Mouse (Mus musculus) right cerebral cortex, postnatal 25 days (tissue): ENCODE measurements around the gene Bcas3.
A peak's percentile ranks its signal among the peaks of the same experiment; 100 is the strongest.

Experiments used
- DNase-seq: peaks from one replicate; pipeline ENCODE4 v3.0.0; 2022

Bcas3 gene

DNA sequence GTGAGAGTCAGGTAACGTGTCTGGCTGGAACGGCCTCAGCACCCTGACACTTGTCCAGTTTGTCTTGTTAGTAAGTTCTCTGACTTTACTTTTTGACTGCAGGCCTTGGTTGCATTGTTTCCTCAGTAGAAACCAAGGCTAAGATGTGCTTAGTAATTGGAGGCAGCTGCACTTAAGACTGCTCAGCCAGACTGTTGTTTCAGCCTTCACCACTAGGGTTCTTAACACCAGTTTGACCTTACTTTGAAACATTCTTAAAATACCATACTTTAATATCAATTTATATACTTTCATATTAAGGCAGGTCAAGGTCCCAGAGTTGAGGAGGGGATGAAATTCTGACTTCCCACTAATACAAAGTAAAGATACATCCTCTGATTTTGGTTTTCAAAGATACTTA, 273.9 kb downstream of the Bcas3 start:
- DNase-seq: no peak

DNA sequence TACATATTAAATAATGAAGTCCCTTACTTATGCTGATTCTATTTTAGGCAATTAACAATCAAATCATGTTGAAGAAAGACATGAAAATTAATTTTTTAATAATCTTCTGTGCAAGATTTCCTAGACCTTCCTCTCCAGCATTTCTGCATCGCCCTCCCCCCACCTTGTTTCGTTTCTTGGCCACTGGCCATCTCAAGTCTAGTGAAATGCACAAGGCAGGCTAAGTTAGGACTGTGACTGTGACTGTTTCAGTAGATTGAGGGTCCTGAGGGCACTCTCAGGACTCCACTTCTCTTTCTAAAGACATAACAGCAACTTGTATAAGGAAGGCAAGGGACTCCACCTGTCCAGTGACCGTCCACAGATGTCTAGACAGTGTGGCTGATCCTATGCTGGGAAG, 274.4 kb downstream of the Bcas3 start:
- no peak for DNase-seq

DNA sequence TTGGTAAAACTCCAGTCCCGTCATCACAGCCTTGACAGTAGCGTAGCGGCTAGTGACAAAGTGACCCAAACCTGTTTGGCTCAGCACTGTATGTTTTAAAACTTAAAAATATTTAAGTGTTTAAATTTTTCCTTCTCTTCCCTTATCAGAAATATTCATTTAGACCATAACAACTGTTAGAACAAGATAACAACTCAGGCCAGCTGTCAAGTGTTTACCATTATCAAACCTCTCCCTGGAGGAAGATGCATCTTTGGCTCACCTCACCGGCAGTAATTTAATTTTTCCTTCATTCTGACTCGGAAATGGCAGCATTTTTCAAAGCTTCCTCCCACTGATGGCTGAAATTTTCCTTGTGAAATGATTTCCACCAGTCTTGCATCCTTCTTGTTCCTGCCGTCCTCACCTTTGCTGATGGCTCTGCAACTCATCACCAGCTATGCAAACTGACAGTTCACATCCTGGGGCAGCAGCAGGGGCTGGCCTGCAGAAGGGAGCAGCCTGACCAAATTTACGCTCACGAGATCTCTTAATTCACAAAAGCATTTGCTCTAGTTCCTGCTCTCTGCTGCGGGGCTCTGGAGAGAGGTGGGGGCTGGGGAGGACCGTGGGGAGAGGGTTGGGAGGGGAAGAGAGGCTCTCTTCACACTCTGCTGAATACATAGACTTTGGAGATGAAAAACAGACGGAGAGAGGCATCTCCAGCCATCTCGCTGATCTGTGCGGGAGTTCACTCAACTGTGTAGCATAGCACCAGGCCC, 275.5 kb downstream of the Bcas3 start:
- DNase-seq: no peak

DNA sequence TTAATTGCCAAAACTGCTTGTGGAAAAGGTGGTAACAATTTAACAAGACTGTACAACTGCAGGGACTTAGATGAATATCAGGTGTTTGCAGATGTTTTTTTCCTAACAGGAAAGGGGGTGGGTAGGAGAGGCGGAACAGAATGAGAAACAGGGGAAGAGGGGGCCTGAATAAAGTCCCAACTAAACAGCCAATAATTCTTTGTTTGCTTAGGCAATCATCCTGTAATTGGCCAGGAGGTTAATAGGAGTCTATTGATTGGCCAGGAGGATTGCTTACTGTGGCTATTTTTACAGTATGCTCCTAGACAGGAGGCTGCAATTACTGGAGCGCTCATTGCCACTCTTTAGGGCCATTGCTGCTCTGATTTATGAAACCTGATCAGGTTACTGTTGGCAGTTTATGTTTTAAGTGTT, 279.6 kb downstream of the Bcas3 start:
- no peak for DNase-seq

DNA sequence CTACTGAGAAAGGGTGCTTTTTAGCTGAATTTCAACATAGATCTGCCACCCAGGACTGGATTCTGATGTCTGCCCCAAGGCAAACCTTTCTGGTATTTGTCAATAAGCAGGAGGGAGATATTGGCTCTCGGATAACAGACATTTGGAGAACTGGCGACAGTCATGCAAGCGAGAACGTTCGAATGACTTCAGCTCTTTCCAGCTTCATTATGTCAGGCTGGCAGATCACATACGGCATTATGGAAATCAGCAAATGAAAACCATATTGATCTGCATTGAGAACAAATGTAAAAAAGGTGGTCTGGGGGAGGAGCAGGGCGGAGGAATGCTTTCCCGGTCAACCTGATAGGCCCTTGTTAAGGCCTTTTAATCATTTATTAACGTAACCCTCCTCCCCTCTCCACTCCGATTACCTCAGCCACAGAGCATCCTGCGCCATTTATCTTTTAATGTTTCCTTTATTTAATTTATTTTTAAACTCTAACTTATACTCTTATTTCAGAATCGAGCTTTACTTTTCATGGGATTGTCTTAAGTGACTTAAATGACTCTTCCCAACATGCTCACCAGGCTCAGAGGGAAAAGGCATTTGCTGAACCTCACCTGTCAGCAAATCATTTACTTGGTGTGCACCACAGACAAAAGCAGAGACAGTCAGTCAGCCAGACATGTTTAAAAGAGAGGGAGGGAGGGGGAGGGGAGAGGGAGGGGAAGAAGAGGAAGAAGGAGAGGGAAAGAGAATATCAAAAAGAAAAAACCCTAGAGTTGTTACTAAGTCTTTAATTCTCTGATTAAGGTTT, 285.9 kb downstream of the Bcas3 start:
- DNase-seq: no peak

DNA sequence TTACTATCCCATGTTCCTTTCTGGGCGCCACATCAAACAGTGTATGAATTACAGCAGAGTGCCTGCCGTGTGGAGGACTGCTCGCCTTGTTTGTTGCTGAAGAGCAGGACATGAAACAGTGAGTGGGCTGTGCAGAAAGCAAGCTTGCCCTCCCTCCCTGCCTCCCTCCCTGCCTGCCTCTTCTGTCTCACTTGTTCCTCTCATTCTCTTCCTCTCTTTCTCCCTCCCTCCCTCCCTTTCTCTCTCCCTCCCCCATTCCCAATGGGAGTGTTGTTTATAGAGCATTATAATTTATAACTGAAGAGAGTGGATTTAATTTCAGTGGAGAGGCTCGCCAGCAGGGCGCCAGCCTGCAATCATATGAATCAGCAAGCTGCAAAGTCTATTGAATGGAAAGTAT, 287.7 kb downstream of the Bcas3 start:
- DNase-seq: peak; percentile 30

DNA sequence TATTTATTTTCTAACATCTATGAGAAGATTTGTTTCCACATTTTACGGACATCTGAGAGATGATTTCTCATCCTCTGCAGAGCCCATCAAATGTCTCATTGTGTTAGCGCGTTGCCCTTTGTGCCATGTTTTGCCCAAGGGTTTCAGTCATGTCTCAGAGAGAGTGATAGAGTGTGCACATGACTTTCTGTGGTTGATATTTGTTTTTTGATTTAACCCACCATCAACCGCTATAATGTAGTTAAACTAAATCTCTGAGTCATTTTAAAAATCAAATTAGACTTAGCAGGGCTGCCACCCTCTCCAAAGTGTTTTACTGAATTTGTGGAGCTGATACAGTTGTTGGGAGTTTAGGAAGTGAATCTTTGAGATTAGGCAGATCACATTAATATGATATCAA, 288.5 kb downstream of the Bcas3 start:
- DNase-seq: no peak

DNA sequence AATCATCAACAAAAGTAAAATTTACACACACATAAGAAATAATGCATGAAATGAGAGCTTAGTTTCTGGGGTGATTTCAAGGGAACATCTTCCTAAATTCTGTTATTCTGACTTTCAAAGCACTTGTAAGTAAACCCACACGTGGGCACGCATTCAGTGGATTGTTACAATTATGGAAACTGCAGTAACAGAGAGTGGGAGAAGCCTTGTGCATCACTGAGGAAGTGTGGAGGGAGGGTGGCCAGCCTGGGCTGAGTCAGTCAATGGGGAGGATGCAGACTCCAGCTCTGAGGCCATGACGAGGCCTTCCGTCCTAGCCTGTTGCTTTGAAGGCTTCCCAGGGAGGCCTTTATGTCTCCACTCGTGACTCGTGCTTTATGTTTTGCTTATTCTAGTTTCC, 289.6 kb downstream of the Bcas3 start:
- DNase-seq: peak; percentile 66

DNA sequence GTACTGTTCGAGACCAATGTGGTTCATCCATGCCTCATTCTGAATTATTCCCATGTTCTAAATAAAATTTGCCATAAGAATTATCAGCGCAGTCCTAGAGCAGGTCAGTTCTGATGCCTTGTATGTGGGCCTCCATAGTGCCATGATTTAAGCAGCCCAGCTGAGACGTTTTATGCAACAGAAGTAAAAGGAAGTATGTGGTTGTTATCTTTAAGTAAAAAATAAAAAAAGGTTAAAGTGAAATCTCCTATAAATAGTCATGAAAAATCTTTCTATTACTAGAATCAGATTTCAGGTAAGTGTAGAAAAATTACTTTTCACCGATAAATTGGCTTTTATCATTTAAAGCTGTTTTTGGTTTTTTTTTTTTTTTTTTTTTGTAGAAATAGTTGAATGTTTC, 290.1 kb downstream of the Bcas3 start:
- DNase-seq: no peak

DNA sequence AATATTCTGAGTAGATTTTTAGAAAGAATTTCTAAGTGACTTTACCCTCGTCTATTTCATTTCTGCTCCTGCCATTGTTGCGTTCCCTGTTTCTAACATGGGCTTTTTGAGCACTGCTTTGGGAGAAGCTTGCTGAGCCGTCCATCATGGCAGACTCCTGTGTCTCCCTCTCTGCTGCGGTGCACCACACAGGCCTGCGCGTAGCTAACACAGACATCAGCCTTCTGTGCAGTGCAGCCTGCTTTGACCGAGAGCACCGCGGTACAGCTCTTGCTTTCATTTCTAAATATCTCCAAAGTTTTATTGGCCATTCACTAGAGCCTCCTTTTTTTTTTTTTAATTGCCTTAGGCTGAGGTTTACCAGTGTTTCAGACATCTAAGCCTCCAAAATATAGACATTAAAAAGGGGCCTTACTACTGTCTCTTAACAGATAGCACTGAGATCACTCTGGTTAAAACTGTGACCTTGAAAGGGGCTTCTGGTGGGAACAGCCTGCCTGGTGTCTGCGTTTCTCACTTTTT, 290.6 kb downstream of the Bcas3 start:
- DNase-seq: no peak

DNA sequence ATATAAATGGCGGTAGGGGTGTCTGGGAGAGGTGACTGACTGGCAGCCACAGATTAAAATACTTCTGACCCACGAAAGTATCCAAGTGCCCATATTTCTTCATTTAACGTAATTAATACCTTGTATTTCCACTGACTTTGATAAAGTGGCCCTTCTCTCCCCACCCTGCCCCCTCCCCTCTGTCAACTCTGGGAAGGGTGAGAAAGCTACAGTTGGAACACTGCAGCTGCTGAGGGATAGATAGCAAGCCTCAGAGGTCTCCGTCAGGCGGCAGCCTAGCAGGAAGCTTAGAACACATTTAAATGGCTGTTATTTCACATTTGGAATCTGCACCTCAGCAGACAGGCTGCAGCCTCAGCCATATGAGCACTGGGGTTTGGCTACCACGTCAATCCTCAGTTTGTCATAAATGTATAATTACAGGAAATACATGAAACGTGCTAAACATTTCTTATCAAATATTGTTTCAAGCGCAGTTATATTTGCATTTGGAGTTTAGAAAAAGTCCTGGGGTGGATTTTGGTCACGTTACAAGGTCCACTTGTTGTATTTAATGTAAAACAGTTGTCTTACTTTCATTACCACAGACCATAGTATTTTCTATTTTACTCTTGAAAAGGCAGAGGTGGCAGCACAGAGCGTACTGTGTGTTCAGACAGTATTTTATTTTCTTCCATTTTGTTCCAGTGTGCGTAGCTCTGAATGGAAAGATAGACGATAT, 291.2 kb downstream of the Bcas3 start:
- no peak for DNase-seq

DNA sequence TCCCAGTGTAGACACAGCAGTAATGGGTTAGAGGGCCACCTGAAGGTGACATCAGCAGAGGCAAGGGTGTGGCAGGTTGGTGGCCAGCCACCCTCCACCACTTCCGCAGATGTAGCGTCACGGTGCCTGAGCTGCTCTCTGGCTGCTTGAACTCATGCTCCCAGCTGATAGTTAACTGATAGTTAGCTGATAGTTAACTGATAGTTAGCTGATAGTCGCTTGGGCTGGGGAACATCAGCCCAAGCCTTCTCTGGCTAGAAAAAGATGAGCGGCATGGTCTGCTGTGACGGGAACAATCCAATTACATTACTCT, 291.7 kb downstream of the Bcas3 start:
- no peak for DNase-seq

DNA sequence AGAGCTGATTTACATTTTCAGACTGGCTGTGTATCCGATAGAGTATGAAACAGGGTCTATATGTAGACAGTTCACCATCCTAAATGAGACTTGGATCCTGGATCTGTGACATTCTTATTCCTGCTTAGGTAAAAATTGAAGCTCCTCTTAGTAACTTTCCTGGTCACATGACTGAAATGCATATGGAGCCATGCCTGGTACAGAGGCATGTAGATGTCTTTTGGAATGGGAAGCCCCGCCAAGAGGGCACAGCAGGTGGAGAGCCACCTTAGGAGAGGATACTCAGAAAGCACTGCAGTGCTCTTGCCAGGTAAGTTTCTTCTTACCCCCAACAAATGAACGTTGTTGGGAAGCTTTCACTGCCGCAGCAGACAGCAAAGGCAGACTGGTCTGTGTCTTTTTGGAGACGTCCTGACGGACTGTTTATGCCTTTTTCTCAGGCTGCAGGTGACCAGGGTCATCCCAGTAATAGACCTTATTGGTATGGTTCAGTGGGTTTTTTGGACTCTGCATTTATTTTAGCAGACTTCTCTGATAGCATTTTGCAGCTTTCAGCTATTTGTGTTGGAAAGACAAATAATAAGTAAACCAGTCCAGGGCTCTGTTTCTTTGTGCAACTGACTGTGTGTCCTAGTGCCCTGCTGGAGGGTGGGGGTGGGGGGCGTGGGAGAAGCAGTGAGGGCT, 292.3 kb downstream of the Bcas3 start:
- no peak for DNase-seq

DNA sequence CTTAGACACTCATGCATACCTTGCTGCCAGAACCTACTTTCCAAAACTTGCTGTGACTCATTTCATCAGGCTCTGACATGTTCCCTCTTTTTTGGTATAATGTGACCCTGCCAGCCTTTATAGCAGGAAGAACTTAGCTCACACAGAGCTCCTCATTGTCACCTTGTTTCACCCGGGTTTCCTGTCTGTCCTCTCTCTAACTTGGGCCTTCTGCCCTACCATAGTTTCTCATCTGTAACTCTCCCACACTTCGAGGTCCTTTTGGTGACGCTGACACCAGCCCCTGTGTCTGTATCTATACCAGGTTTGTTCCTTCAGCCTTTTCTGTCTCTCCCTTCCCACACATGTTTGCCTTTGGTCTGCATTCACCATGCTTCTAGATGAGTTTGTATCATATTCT, 295.9 kb downstream of the Bcas3 start:
- no peak for DNase-seq

DNA sequence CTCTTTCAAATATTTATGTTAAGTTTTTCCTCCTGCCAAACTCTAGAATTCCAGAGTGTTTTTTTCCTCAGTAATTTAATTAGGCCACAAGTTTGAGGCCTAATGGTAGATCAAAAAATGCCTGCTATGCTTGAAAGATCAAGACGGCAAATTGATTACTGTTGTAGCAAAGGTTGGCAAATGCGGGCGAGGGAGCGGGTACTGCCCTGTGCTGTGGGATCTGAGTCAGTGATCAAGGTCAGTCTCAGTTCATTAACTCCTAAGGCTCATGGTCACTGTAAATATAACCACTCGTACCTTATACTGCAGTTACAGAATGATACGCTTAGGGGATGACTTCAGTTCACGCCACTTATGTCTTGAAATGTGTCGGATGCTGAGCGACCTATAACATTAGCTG, 296.4 kb downstream of the Bcas3 start:
- no peak for DNase-seq

DNA sequence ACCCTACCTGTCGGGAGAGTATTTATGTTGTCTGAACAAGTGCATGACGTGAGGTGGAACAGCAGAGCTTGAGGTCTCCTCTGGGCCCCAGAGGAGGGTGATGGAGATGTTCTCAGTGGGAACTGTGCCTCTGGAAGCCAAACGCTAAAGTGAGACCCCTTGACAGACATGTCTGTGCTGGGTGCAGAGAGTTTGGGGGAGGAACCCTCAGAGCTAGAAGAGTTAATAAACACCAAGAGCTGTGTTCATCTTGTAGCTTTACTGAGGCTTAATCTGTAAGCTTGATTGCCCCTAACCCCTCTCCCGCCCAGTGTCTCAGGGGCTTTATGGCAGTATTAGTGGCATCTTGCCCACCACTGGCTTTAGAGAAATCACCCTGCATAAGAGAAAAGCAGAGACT, 304.5 kb downstream of the Bcas3 start:
- DNase-seq: no peak

DNA sequence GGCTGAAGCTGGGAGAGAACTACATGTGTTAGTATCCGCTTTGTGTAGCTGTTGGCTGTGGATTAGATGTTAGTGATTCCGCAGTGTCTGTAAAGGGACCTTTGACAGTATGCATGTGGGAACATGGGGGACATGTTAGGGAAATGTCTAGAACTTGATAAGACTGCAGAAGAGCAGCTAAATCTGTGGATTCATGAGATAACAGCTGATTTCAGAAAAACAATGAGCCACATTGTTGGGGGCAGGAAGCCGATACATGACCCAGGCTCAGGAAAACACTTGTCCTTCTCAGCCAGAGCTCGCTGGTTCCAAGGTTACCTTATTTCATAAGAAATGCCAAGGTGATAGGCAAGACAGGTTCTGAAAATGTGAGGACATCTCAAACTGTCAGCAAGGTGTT, 307.3 kb downstream of the Bcas3 start:
- no peak for DNase-seq

DNA sequence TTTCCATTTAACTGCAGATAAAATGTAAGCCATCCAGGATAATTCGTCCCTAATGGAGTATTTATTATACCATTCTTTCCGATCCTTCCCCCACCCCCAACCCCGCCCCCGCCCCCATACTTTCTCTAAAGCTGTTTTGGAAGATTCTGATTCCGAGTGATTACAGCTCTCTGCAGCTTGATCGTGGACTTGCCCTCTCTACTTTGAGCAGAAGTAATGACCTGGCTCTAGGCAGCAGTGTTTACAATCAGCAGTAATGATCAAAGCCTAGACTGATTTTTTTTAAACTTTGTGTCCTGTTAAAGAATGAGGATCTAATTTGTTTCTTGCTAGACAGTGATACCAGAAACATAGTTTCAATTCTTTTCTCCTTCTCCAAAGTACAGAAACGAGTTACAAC, 314.2 kb downstream of the Bcas3 start:
- DNase-seq: no peak

DNA sequence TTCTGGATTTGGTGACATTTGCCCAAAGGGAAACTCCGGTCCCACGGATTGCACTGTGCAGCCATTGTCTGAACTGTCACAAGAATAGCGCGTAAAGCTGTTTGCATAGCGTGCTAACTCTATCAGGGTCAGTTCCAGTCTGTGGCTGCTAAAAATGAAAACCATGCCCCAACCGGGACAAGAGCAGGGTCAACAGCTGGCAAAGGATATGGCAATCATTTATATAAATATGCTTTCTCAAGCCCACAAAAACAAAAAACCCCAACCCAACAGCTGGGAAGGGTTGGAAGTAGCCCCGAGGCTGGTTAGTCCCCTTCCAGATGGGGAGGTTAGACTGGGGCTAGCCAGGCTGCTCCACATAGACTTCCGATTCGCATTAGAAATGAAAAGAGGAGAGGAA, 314.8 kb downstream of the Bcas3 start:
- no peak for DNase-seq

DNA sequence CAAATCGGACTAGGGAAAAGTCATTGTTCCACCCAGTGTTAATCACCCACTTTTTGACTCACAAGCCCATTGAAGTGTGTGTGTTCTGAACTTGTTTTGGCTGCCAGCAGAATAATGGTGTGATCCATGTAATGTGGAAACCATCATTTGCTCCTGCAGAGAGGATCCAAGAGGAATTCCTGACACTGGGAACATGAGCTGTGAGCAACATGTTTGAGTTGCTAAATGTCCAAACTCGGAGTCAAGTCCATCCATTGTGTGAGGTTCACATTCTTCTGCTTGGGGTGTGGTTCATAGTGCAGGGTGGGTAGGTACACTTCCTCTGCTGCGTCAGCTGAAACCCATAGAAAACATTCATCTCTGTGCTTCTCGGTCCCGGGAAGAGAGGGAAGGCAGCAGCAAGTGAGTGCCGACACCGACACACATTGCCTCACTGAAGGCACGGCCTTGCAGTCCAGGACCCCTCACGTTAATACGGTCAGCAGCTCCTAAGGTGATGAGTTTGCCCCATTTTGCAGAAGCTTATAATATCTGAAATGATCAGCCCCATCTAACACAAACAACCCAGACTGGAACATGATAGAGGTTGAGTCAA, 320.0 kb downstream of the Bcas3 start:
- DNase-seq: no peak

DNA sequence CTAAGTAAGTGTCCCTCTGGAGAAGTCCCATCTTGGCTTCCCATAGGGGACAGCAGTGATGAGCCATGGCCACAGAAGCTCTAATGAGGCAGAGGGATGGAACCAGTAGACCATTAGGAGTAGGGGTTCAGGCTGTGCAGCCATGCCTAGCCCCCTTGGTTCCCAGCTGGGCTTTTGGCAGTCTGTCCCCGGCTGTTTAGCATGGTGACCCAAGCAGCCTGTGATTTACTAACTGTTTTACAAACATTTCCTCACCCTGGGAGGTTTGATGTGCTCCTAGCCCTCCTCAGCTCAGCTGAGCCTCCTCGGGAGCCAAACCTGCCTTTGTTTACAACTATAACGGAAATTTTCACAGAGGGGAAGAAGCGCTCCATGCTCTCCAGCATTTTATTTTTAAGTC, 322.3 kb downstream of the Bcas3 start:
- no peak for DNase-seq

DNA sequence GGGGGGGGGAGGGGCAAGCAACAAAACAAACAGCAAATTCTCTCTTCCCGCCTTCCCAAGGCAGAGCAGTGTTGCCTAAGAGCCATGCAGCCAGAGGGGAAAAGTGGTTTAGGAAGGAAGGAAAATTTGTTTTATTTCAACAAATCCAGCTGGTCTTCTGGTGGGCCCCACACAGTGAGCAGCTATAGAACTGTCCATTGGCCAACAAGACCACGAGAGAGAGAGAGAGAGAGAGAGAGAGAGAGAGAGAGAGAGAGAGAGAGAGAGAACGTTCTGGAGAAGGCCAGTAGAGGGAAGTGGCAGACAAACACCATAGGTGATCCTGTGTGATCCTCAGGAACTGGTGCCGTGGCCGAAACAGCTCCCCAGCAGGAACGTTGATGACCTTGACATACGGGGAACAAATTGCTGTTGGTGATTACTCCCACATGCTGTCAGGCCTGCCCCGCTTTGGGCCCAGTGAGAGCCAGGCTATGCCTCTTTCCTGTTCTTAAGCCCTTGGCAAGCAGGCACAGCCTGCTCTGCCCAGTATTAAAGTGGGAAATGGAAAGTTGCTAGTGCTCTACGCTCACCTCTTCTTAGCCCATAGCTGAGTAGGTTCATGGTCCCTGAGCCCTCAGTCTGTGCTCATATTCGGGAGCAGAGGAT, 323.5 kb downstream of the Bcas3 start:
- no peak for DNase-seq
